Mouse (Mus musculus): ENCODE data around the gene Usp33. TPM values are rescaled to one million over a fixed set of nuclear protein-coding genes. Genes with fewer than 3 reads are reported as not detected.
A peak's percentile ranks its signal among the peaks of the same experiment; 100 is the strongest.

Gene Usp33
- polyA plus RNA-seq, 1 experiment from 2014 or later, result 13.6 TPM

DNA sequence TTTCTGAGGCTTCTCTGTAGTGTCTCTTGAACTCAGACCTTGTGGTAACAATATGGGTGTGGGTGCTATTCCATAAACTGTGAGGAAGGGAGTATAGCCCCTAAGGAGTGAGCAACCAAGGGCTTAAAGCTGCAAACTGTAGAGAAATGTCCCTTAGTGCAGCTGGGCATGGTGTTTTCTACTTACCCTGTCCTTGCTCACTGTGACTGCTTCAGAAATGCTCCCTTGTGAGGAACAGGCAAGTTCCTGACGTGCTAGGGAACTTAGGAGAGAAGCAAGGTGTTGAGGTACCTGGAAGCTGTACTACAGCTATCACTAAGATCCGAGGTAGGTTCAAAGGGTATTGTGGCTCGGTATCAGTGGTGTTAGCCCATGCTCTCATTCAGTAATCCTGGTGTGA, 4.2 kb downstream of the Usp33 start:
- no peak overlapping the region for H3K4me2 ChIP-seq (ENCODE audit: low read depth, low read length)
- H3K27ac ChIP-seq (ENCODE audit: low read depth), result no peak overlapping the region
- H3K36me3 ChIP-seq (replicated peaks; ENCODE audit: insufficient read depth, low read length), result no peaks in the 10 kb centered on the region
- no peak for DNase-seq
- TF ChIP-seq CTCF (IDR thresholded peaks at IDR 0.05; ENCODE audit: low read depth) (no peak), EP300 (IDR thresholded peaks at IDR 0.05; ENCODE audit: low read depth) (no peak)
- peaks cover 44% of the 10 kb centered on the region for H3K4me1 ChIP-seq (ENCODE audit: insufficient read depth)
- WGBS (ENCODE audit: insufficient replicate concordance), result 67% methylated on average over 3 of the region's 3 CpGs
- H3K27me3 ChIP-seq (ENCODE audit: insufficient read depth, low read length), result no peaks in the 10 kb centered on the region
- no peak overlapping the region for H3K9ac ChIP-seq (replicated peaks)
- no peak overlapping the region for H3K4me3 ChIP-seq (ENCODE audit: low read depth, low read length)
- no peaks in the 10 kb centered on the region for H3K9me3 ChIP-seq (ENCODE audit: low read length)
- no peak for ATAC-seq

DNA sequence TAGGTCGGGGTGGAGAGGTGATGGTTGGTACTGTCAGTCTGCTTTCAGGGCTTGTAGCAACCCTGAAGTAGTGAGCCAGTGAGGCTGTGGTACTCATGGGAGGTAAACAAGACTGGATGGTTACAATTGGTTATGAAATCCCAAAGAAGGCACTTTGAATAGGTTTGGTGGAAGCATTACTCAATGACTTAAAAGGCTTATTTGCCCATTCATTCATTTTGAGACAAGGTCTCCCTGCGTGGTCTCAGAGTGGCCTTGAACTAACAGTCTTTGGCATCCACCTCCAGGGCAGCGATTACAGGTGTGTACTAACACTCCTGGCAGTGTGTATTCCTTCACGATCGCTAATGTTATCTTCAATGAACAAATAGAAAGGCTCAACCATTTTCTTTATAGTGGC, 4.7 kb downstream of the Usp33 start:
- no peak for DNase-seq
- WGBS (ENCODE audit: insufficient replicate concordance), result 61% methylated on average over 5 of the region's 5 CpGs
- Histone ChIP-seq H3K4me3 (ENCODE audit: low read depth, low read length) (no peak overlapping the region), H3K36me3 (replicated peaks; ENCODE audit: insufficient read depth, low read length) (no peaks in the 10 kb centered on the region), H3K4me1 (ENCODE audit: insufficient read depth) (peaks cover 47% of the 10 kb centered on the region), H3K9me3 (ENCODE audit: low read length) (no peaks in the 10 kb centered on the region), H3K9ac (replicated peaks) (no peak overlapping the region), H3K27ac (ENCODE audit: low read depth) (no peak overlapping the region), H3K27me3 (ENCODE audit: insufficient read depth, low read length) (no peaks in the 10 kb centered on the region), H3K4me2 (ENCODE audit: low read depth, low read length) (no peak overlapping the region)
- ATAC-seq, result no peak
- TF ChIP-seq CTCF (IDR thresholded peaks at IDR 0.05; ENCODE audit: low read depth) (no peak), EP300 (IDR thresholded peaks at IDR 0.05; ENCODE audit: low read depth) (no peak)

DNA sequence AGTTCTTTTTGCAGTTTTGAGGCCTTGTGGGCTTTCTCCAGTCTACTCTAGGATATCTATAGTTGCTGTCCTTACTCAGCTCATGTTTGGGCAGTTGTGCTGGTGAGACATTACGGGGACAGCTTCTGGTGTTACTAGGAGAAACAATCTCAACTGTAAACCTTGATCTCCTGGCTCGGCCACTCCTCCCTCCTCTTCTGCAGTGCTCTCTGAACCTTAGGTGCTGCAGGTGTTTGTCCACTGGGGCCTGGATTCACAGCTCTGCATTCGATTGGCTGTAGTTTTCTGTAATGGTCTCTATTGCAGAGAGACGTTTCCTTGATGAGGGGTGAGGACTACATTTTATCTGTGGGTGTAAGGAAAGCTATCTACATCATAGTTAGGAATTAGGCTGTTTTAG, 6.0 kb downstream of the Usp33 start:
- DNase-seq (no peak), ATAC-seq (no peak)
- H3K4me3 ChIP-seq (ENCODE audit: low read depth, low read length), result no peak overlapping the region
- no peaks in the 10 kb centered on the region for H3K9me3 ChIP-seq (ENCODE audit: low read length)
- no peak overlapping the region for H3K4me2 ChIP-seq (ENCODE audit: low read depth, low read length)
- H3K27ac ChIP-seq (ENCODE audit: low read depth), result no peak overlapping the region
- H3K27me3 ChIP-seq (ENCODE audit: insufficient read depth, low read length), result no peaks in the 10 kb centered on the region
- TF ChIP-seq EP300 (IDR thresholded peaks at IDR 0.05; ENCODE audit: low read depth) (no peak), CTCF (IDR thresholded peaks at IDR 0.05; ENCODE audit: low read depth) (no peak)
- H3K9ac ChIP-seq (replicated peaks), result 0 out of 2 replicates have a peak overlapping the region, but pooled peaks have one; percentile 5
- WGBS (ENCODE audit: insufficient replicate concordance), result 61% methylated on average over 4 of the region's 4 CpGs
- 0 out of 2 replicates have a peak, but pooled peaks cover 4% of the 10 kb centered on the region for H3K36me3 ChIP-seq (replicated peaks; ENCODE audit: insufficient read depth, low read length)
- peaks cover 46% of the 10 kb centered on the region for H3K4me1 ChIP-seq (ENCODE audit: insufficient read depth)

DNA sequence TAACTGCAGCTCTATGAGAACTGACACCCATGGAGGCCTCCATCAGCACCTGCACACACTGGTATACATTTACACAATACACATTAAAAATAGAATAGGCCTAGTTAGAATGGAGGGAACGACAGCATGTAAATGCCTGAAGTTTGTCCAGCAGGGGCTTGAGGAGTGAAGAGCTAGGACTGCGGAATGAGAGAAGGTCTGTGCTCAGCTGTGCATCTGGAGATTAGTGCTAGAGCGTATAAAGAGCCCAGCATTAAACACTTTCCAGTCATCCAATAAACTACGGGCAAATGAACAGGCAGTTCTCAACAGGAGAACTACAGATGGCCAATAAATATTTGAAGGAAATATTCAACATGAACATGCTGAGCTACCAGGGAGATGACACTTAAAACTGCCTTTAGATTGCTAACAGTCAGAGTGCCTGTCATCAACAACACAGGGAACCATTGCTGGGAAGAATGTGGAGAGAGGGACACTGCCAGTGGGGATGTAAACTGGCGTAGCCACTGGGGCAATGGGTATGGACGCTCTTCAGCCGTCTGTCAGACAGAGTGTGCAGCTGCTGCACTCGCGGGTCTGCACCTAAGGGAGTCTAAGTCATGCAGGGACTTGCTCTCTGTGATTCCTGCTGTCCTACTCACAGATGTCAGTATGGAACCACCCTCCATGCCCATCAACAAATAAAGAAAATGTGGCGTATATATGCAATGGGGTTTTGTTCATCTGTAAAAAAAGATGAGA, 7.3 kb downstream of the Usp33 start:
- Histone ChIP-seq H3K27me3 (ENCODE audit: insufficient read depth, low read length) (no peaks in the 10 kb centered on the region), H3K4me2 (ENCODE audit: low read depth, low read length) (no peak overlapping the region), H3K9ac (replicated peaks) (no peak overlapping the region), H3K27ac (ENCODE audit: low read depth) (no peak overlapping the region), H3K36me3 (replicated peaks; ENCODE audit: insufficient read depth, low read length) (0 out of 2 replicates have a peak, but pooled peaks cover 4% of the 10 kb centered on the region), H3K4me3 (ENCODE audit: low read depth, low read length) (no peak overlapping the region), H3K9me3 (ENCODE audit: low read length) (no peaks in the 10 kb centered on the region), H3K4me1 (ENCODE audit: insufficient read depth) (peaks cover 37% of the 10 kb centered on the region)
- DNase-seq (no peak), ATAC-seq (no peak)
- TF ChIP-seq EP300 (IDR thresholded peaks at IDR 0.05; ENCODE audit: low read depth) (no peak), CTCF (IDR thresholded peaks at IDR 0.05; ENCODE audit: low read depth) (no peak)
- WGBS (ENCODE audit: insufficient replicate concordance), result 86% methylated on average over 10 of the region's 10 CpGs

DNA sequence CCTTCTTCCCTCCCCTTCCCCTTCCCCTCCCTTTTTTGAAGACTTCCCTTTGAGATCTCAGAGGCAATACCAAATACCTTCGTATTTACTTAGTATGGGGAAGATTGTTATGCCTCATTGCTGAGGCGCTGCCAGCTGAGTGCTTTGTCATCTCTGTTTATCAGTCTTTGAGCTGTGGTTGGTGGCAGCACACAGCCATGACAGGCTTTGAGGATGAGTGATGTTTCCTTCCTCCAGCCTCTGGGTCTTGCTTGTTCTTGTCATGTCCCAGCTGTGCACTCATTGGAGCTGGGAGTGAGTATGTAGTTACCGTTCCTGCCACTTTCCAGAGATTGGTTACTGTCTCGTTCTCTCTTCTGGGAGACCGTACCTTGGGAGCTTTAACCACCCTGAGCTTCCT, 9.1 kb downstream of the Usp33 start:
- peaks cover 9% of the 10 kb centered on the region for H3K36me3 ChIP-seq (replicated peaks; ENCODE audit: insufficient read depth, low read length)
- no peaks in the 10 kb centered on the region for H3K27me3 ChIP-seq (ENCODE audit: insufficient read depth, low read length)
- no peak for TF ChIP-seq EP300 (IDR thresholded peaks at IDR 0.05; ENCODE audit: low read depth)
- TF ChIP-seq CTCF (IDR thresholded peaks at IDR 0.05; ENCODE audit: low read depth), result 0 out of 2 replicates have a peak, but pooled peaks have one; percentile 4
- ATAC-seq (peak; percentile 95), DNase-seq (peak; percentile 46)
- H3K27ac ChIP-seq (ENCODE audit: low read depth), result peak overlapping the region; percentile 71
- H3K9me3 ChIP-seq (ENCODE audit: low read length), result no peaks in the 10 kb centered on the region
- peaks cover 33% of the 10 kb centered on the region for H3K4me1 ChIP-seq (ENCODE audit: insufficient read depth)
- 28% methylated on average over 5 of the region's 5 CpGs for WGBS (ENCODE audit: insufficient replicate concordance)
- peak overlapping the region; percentile 36; the same call in 1 of the 2 replicates for H3K4me2 ChIP-seq (ENCODE audit: low read depth, low read length)
- no peak overlapping the region for H3K4me3 ChIP-seq (ENCODE audit: low read depth, low read length)
- 0 out of 2 replicates have a peak overlapping the region, but pooled peaks have one; percentile 3 for H3K9ac ChIP-seq (replicated peaks)

DNA sequence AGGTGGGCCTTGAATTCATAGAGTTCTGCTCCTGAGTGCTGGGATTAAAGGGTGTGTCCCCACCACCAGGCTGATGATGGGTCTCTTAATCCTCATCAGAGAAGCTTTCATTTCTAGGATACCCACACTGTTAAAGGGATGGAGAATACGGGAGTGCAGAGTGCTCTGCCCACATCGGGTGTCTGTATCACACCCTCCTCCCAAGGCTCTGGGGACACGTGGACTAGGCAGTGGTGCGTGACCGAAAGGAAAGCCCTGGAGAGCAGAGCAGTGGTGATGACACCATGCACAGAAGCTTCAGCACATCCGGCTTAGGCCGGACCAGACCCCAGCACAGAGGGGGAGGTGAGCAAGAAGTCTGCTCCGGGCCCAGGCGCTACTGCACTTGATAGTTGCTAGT, 10.5 kb downstream of the Usp33 start:
- H3K4me2 ChIP-seq (ENCODE audit: low read depth, low read length), result no peak overlapping the region
- H3K27ac ChIP-seq (ENCODE audit: low read depth), result no peak overlapping the region
- H3K27me3 ChIP-seq (ENCODE audit: insufficient read depth, low read length), result no peaks in the 10 kb centered on the region
- peaks cover 19% of the 10 kb centered on the region for H3K36me3 ChIP-seq (replicated peaks; ENCODE audit: insufficient read depth, low read length)
- 78% methylated on average over 9 of the region's 9 CpGs for WGBS (ENCODE audit: insufficient replicate concordance)
- DNase-seq (no peak), ATAC-seq (no peak)
- H3K9ac ChIP-seq (replicated peaks), result no peak overlapping the region
- TF ChIP-seq CTCF (IDR thresholded peaks at IDR 0.05; ENCODE audit: low read depth) (no peak), EP300 (IDR thresholded peaks at IDR 0.05; ENCODE audit: low read depth) (no peak)
- H3K4me3 ChIP-seq (ENCODE audit: low read depth, low read length), result no peak overlapping the region
- H3K4me1 ChIP-seq (ENCODE audit: insufficient read depth), result peaks cover 24% of the 10 kb centered on the region
- no peaks in the 10 kb centered on the region for H3K9me3 ChIP-seq (ENCODE audit: low read length)

Measured in liver, postnatal 0 days (tissue).